Mouse (Mus musculus) hindbrain, embryonic 13.5 days (tissue): ENCODE measurements around the gene Cox8b. TPM values are rescaled to one million over a fixed set of nuclear protein-coding genes. Genes with fewer than 3 reads are reported as not detected.
A peak's percentile ranks its signal among the peaks of the same experiment; 100 is the strongest.

ENCODE experiments used
- ATAC-seq: fragments of 200-750 bp; cut with Nextera tagmentation; 2 replicates; pipeline ENCODE4 v1.8.0; 2017; ENCODE audit warnings: moderate TSS enrichment; ENCODE audit not compliant: low FRiP score
- H3K27ac ChIP-seq: fragments of 300-500 bp; sonication (generic); 2 replicates; pipeline ENCODE4 v1.5.1; 2015; ENCODE audit warnings: inconsistent platforms, mild to moderate bottlenecking, moderate library complexity
- H3K27me3 ChIP-seq: fragments of 300-500 bp; sonication (generic); 2 replicates; pipeline ENCODE4 v1.6.1; 2015; ENCODE audit warnings: mild to moderate bottlenecking, inconsistent platforms
- H3K36me3 ChIP-seq: fragments of 300-500 bp; sonication (generic); 2 replicates; pipeline ENCODE4 v1.6.1; 2015; ENCODE audit warnings: mild to moderate bottlenecking, inconsistent platforms
- H3K4me1 ChIP-seq: fragments of 300-500 bp; sonication (generic); replicated peaks from 2 replicates; pipeline ENCODE4 v1.6.1; 2015; ENCODE audit warnings: inconsistent platforms
- H3K4me2 ChIP-seq: fragments of 300-500 bp; sonication (generic); 2 replicates; pipeline ENCODE4 v1.6.1; 2015; ENCODE audit warnings: inconsistent platforms, mild to moderate bottlenecking, moderate library complexity
- H3K4me3 ChIP-seq: fragments of 300-500 bp; sonication (generic); 2 replicates; pipeline ENCODE4 v1.5.1; 2015; ENCODE audit warnings: mild to moderate bottlenecking, inconsistent platforms
- H3K9ac ChIP-seq: fragments of 300-500 bp; sonication (generic); 2 replicates; pipeline ENCODE4 v1.6.1; 2015; ENCODE audit warnings: mild to moderate bottlenecking, inconsistent platforms
- H3K9me3 ChIP-seq: fragments of 300-500 bp; sonication (generic); 2 replicates; pipeline ENCODE4 v1.6.1; 2016; ENCODE audit warnings: inconsistent platforms
- WGBS: fragments of 180-500 bp; shearing (Covaris S2); methylation state at CpG from one replicate; pipeline ENCODE4 v1.1.7; 2015; 5-methylcytosine and 5-hydroxymethylcytosine counted together
- polyA plus RNA-seq: library from polyadenylated mRNA; unstranded; fragments of >200 nt; fragmentation: Nextera tagmentation; extraction: Ambion mirVana; gene quantifications from 2 replicates; pipeline ENCODE4 v1.2.1, GENCODE M21; 2015

Gene Cox8b
- polyA plus RNA-seq = 0.69 TPM in 1 of 2 replicates, not detected in the other

GRCm38 (mm10) chr7:140900220-140900619 is at the start of gene Cox8b:
Gene Cox8b (minus strand): TSS chr7:140900446.
- WGBS = 80% methylated on average over 10 of the region's 10 CpGs
- no peak for ATAC-seq
- H3K4me2 ChIP-seq = no peak within 1 kb of the TSS

GRCm38 (mm10) chr7:140949255-140949654 is 49.0 kb upstream of the Cox8b start:
- WGBS = 88% methylated on average over 6 of the region's 6 CpGs
- no peak overlapping the region for H3K9ac ChIP-seq
- H3K4me1 ChIP-seq = peaks cover 18% of the 10 kb centered on the region
- H3K9me3 ChIP-seq = no peaks in the 10 kb centered on the region
- no peak overlapping the region for H3K4me3 ChIP-seq
- H3K27me3 ChIP-seq = no peaks in the 10 kb centered on the region
- no peak for ATAC-seq
- no peak overlapping the region for H3K27ac ChIP-seq
- no peak overlapping the region for H3K4me2 ChIP-seq
- H3K36me3 ChIP-seq = no peaks in the 10 kb centered on the region

More at GRCm38 (mm10) chr7:140900220-140900619, at the start of gene Cox8b:
- Histone ChIP-seq H3K4me3 (no peak within 1 kb of the TSS), H3K27ac (no peak within 1 kb of the TSS), H3K4me1 (peaks cover 8% of the 10 kb centered on the region), H3K27me3 (no peaks in the 10 kb centered on the region), H3K9ac (no peak within 1 kb of the TSS), H3K9me3 (no peaks in the 10 kb centered on the region), H3K36me3 (peaks cover 55% of the 10 kb centered on the region)

- Histone ChIP-seq H3K4me1 (peaks cover 15% of the 10 kb centered on the region), H3K4me3 (no peak overlapping the region), H3K27ac (no peak overlapping the region), H3K4me2 (no peak overlapping the region), H3K27me3 (no peaks in the 10 kb centered on the region), H3K36me3 (no peaks in the 10 kb centered on the region), H3K9me3 (no peaks in the 10 kb centered on the region), H3K9ac (no peak overlapping the region)
- no peak for ATAC-seq
- 87% methylated on average over 8 of the region's 8 CpGs for WGBS
Observed at GRCm38 (mm10) chr7:140948161-140948560, 47.9 kb upstream of the Cox8b start.

GRCm38 (mm10) chr7:140946980-140947379 is 46.7 kb upstream of the Cox8b start:
- no peak overlapping the region for H3K4me3 ChIP-seq
- 76% methylated on average over 7 of the region's 7 CpGs for WGBS
- no peak for ATAC-seq
- H3K9me3 ChIP-seq = no peaks in the 10 kb centered on the region
- no peak overlapping the region for H3K27ac ChIP-seq
- no peak overlapping the region for H3K9ac ChIP-seq
- no peaks in the 10 kb centered on the region for H3K27me3 ChIP-seq
- no peak overlapping the region for H3K4me2 ChIP-seq
- H3K4me1 ChIP-seq = peaks cover 20% of the 10 kb centered on the region
- H3K36me3 ChIP-seq = no peaks in the 10 kb centered on the region

- no peaks in the 10 kb centered on the region for H3K27me3 ChIP-seq
- no peak overlapping the region for H3K4me3 ChIP-seq
- no peaks in the 10 kb centered on the region for H3K9me3 ChIP-seq
- H3K9ac ChIP-seq = no peak overlapping the region
- no peak overlapping the region for H3K4me2 ChIP-seq
- H3K27ac ChIP-seq = no peak overlapping the region
- H3K36me3 ChIP-seq = no peaks in the 10 kb centered on the region
- no peak for ATAC-seq
- 93% methylated on average over 10 of the region's 10 CpGs for WGBS
- H3K4me1 ChIP-seq = peaks cover 24% of the 10 kb centered on the region
Observed at GRCm38 (mm10) chr7:140946311-140946710, 46.1 kb upstream of the Cox8b start.

- no peak overlapping the region for H3K27ac ChIP-seq
- H3K4me2 ChIP-seq = no peak overlapping the region
- peaks cover 14% of the 10 kb centered on the region for H3K4me1 ChIP-seq
- no peak overlapping the region for H3K4me3 ChIP-seq
- no peaks in the 10 kb centered on the region for H3K36me3 ChIP-seq
- H3K9me3 ChIP-seq = no peaks in the 10 kb centered on the region
- ATAC-seq = no peak
- WGBS = 90% methylated on average over 5 of the region's 5 CpGs
- no peaks in the 10 kb centered on the region for H3K27me3 ChIP-seq
- no peak overlapping the region for H3K9ac ChIP-seq
Observed at GRCm38 (mm10) chr7:140945247-140945646, 45.0 kb upstream of the Cox8b start.

GRCm38 (mm10) chr7:140944236-140944635 is 44.0 kb upstream of the Cox8b start:
- Histone ChIP-seq H3K27ac (no peak overlapping the region), H3K4me1 (peaks cover 19% of the 10 kb centered on the region), H3K4me2 (no peak overlapping the region), H3K9me3 (no peaks in the 10 kb centered on the region), H3K36me3 (no peaks in the 10 kb centered on the region), H3K27me3 (no peaks in the 10 kb centered on the region), H3K9ac (no peak overlapping the region), H3K4me3 (no peak overlapping the region)
- ATAC-seq = no peak
- 93% methylated on average over 7 of the region's 7 CpGs for WGBS

GRCm38 (mm10) chr7:140943356-140943755 is 43.1 kb upstream of the Cox8b start:
- Histone ChIP-seq H3K4me3 (no peak overlapping the region), H3K27ac (no peak overlapping the region), H3K36me3 (no peaks in the 10 kb centered on the region), H3K27me3 (no peaks in the 10 kb centered on the region), H3K4me2 (no peak overlapping the region), H3K9ac (no peak overlapping the region), H3K9me3 (no peaks in the 10 kb centered on the region), H3K4me1 (peaks cover 19% of the 10 kb centered on the region)
- 95% methylated on average over 4 of the region's 4 CpGs for WGBS
- no peak for ATAC-seq

- Histone ChIP-seq H3K36me3 (no peaks in the 10 kb centered on the region), H3K4me3 (no peak overlapping the region), H3K9me3 (no peaks in the 10 kb centered on the region), H3K4me1 (peaks cover 19% of the 10 kb centered on the region), H3K9ac (no peak overlapping the region), H3K4me2 (no peak overlapping the region), H3K27ac (no peak overlapping the region), H3K27me3 (no peaks in the 10 kb centered on the region)
- no peak for ATAC-seq
- 95% methylated on average over 10 of the region's 10 CpGs for WGBS
Observed at GRCm38 (mm10) chr7:140942811-140943210, 42.6 kb upstream of the Cox8b start.

- Histone ChIP-seq H3K36me3 (no peaks in the 10 kb centered on the region), H3K27ac (no peak overlapping the region), H3K4me3 (peak overlapping the region; percentile 44), H3K9ac (peak overlapping the region; percentile 66; the same call in 1 of the 2 replicates), H3K9me3 (no peaks in the 10 kb centered on the region), H3K27me3 (no peaks in the 10 kb centered on the region), H3K4me2 (peak overlapping the region; percentile 59), H3K4me1 (peaks cover 19% of the 10 kb centered on the region)
- ATAC-seq = no peak
- WGBS = 59% methylated on average over 9 of the region's 9 CpGs
Observed at GRCm38 (mm10) chr7:140942341-140942740, 42.1 kb upstream of the Cox8b start.

- 4% methylated on average over 33 of the region's 33 CpGs for WGBS
- peak within 1 kb of the TSS; percentile 59 for H3K4me2 ChIP-seq
- ATAC-seq = peak; percentile 80
Observed at GRCm38 (mm10) chr7:140941222-140942051, 41.2 kb upstream of the Cox8b start, which contains the start of gene Pgghg. Gene Pgghg (plus strand): TSS chr7:140941391.

GRCm38 (mm10) chr7:140939669-140940171 is 39.5 kb upstream of the Cox8b start:
- no peak for ATAC-seq
- Histone ChIP-seq H3K4me3 (no peak overlapping the region), H3K4me2 (no peak overlapping the region), H3K27me3 (peaks cover 2% of the 10 kb centered on the region; the same call in 1 of the 2 replicates), H3K9me3 (no peaks in the 10 kb centered on the region), H3K4me1 (peaks cover 19% of the 10 kb centered on the region), H3K27ac (no peak overlapping the region), H3K9ac (no peak overlapping the region), H3K36me3 (no peaks in the 10 kb centered on the region)
- WGBS = 12% methylated on average over 7 of the region's 8 CpGs

More at GRCm38 (mm10) chr7:140941222-140942051, 41.2 kb upstream of the Cox8b start, which contains the start of gene Pgghg:
- Histone ChIP-seq H3K4me1 (peaks cover 19% of the 10 kb centered on the region), H3K9me3 (no peaks in the 10 kb centered on the region), H3K36me3 (no peaks in the 10 kb centered on the region), H3K4me3 (peak within 1 kb of the TSS; percentile 44), H3K27ac (no peak within 1 kb of the TSS), H3K9ac (peak within 1 kb of the TSS; percentile 66), H3K27me3 (0 out of 2 replicates have a peak, but pooled peaks cover 2% of the 10 kb centered on the region)
